21 mouse cellular contexts compared by ENCODE assay signal in the genomic region with DNA sequence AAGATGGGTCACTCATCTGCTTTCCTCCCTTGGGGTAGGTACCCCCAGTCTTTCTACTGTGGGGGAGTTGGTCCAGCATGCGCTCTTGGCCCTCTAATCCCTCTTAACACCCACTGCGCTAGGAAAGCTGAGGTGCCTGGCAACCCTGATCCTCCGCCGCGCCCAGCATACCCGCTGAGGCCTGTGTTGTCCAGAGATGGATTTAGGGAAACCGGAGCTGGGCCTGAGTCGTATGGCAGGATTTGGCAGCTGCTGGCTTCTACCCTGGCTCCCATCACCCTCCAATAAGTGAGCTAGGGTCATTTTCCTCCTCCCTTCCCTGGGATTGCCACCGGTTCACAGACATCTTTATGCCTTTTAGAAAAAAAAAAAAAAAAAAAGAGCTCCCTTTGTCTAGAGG. TPM values are rescaled to one million over a fixed set of nuclear protein-coding genes. Genes with fewer than 3 reads are reported as not detected.
"Had no signal": no experiment of that assay in that cellular context is flagged by ENCODE, and none has a peak within 500 bp of the region (broad histone marks: within the 10 kb centered on the region; RNA-seq: fewer than 3 reads in every experiment).

No protein-coding gene starts in this region.

- H3K27me3 ChIP-seq: intestine, embryonic 15.5 days had no signal

- H3K36me3 ChIP-seq: intestine, embryonic 15.5 days; liver, embryonic 13.5 days; lung, embryonic 15.5 days; neural tube, embryonic 12.5 days had no signal

- ATAC-seq: intestine, embryonic 15.5 days; liver, postnatal 0 days had no signal

- H3K9me3 ChIP-seq: intestine, embryonic 15.5 days; liver, embryonic 13.5 days; lung, embryonic 15.5 days; megakaryocyte, embryonic 14.5 days; neural tube, embryonic 12.5 days had no signal

- H3K9ac ChIP-seq: intestine, embryonic 15.5 days; liver, embryonic 13.5 days; liver, postnatal 0 days; lung, embryonic 15.5 days; neural tube, embryonic 12.5 days had no signal

- H3K4me1 ChIP-seq: intestine, embryonic 15.5 days; lung, embryonic 15.5 days; megakaryocyte, embryonic 14.5 days had no signal

- DNase-seq: kidney, adult 18-20 months; kidney, postnatal 10 days; kidney, postnatal 4 days; left cerebral cortex, postnatal 4 days; liver; liver, embryonic 13.5 days; liver, postnatal 0 days; lung, postnatal 14 days; right cerebral cortex, adult 18-20 months; right cerebral cortex, postnatal 25 days; thymus, postnatal 4 days had no signal

- H3K4me3 ChIP-seq: intestine, embryonic 15.5 days; layer of hippocampus, adult 2 months; liver, embryonic 13.5 days; lung, embryonic 15.5 days; megakaryocyte, embryonic 14.5 days; neural tube, embryonic 12.5 days had no signal

- H3K27ac ChIP-seq: intestine, embryonic 15.5 days; layer of hippocampus, adult 2 months; liver, embryonic 13.5 days; lung, embryonic 15.5 days; macrophage; neural tube, embryonic 12.5 days had no signal

- H3K4me2 ChIP-seq: intestine, embryonic 15.5 days; liver, embryonic 13.5 days; lung, embryonic 15.5 days; neural tube, embryonic 12.5 days had no signal

RNA-seq across cellular contexts. Expression of gene Nr5a1, which starts 18.6 kb away (rescaled TPM):
- total RNA-seq: layer of hippocampus, adult 2 months; layer of hippocampus, postnatal 10 days; left cerebral cortex, postnatal 10 days; monocyte, adult 5-6 weeks; neutrophil, adult 5-6 weeks had no signal
- polyA plus RNA-seq: liver, embryonic 13.5 days; liver, postnatal 0 days; macrophage had no signal
